Mouse (Mus musculus) G1E (cell line): ENCODE data around the gene Ankfn1. TPM values are rescaled to one million over a fixed set of nuclear protein-coding genes. Genes with fewer than 3 reads are reported as not detected.

Source experiments
- ATAC-seq: 2 replicates; pipeline ENCODE4 v1.8.0; 2016; ENCODE audit warnings: mild to moderate bottlenecking; ENCODE audit not compliant: insufficient number of reproducible peaks, poor library complexity, low FRiP score, severe bottlenecking; ENCODE audit errors: extremely low read depth
- DNase-seq: peaks from one replicate; pipeline ENCODE4 v3.0.0; 2012; ENCODE audit warnings: low spot score
- H3K27me3 ChIP-seq: 2 replicates; pipeline ENCODE4 v1.6.1; 2012; ENCODE audit warnings: mild to moderate bottlenecking, low read length, inconsistent platforms; ENCODE audit not compliant: insufficient read depth
- H3K36me3 ChIP-seq: replicated peaks from 2 replicates; pipeline ENCODE3; 2012; ENCODE audit warnings: mild to moderate bottlenecking, inconsistent platforms
- H3K4me1 ChIP-seq: 2 replicates; pipeline ENCODE4 v1.6.1; 2012; ENCODE audit warnings: low read depth, low read length, inconsistent platforms, mixed read lengths; ENCODE audit not compliant: insufficient read depth
- H3K4me3 ChIP-seq: 2 replicates; pipeline ENCODE4 v1.5.1; 2012; ENCODE audit warnings: low read depth, mild to moderate bottlenecking, inconsistent platforms, low read length, moderate library complexity, mixed read lengths
- H3K9me3 ChIP-seq: replicated peaks from 2 replicates; pipeline ENCODE4 v1.6.1; 2012; ENCODE audit warnings: inconsistent platforms
- CTCF ChIP-seq: IDR thresholded peaks from 2 replicates; pipeline ENCODE4 v1.5.1; 2012; ENCODE audit warnings: low read depth, low read length, inconsistent platforms, mixed read lengths
- GATA1 ChIP-seq: IDR thresholded peaks from 2 replicates; pipeline ENCODE4 v1.6.1; 2012; ENCODE audit warnings: borderline replicate concordance, low read length, inconsistent platforms, mixed read lengths
- GATA2 ChIP-seq: IDR thresholded peaks from 2 replicates; pipeline ENCODE4 v1.6.1; 2012; ENCODE audit warnings: low read depth, low read length, inconsistent platforms, borderline replicate concordance
- POLR2AphosphoS5 ChIP-seq: IDR thresholded peaks from 2 replicates; pipeline ENCODE4 v1.6.1; 2012; ENCODE audit warnings: low read depth, low read length, inconsistent platforms; ENCODE audit not compliant: insufficient replicate concordance
- TAL1 ChIP-seq: conservative IDR thresholded peaks from 2 replicates; pipeline ENCODE4 v1.6.1; 2012; ENCODE audit warnings: low read depth, low read length, inconsistent platforms, mixed read lengths
- polyA plus RNA-seq: library from polyadenylated mRNA; stranded (reverse); fragments of >175 nt; gene quantifications from 2 replicates; pipeline ENCODE4 v1.2.3, GENCODE M21; 2012
- total RNA-seq, 2 experiments: library from RNA; stranded (forward) in 1 of 2; stranded (reverse) in 1 of 2; fragments of 200-1000 nt in 1 of 2; fragments of >200 nt in 1 of 2; fragmentation: Nextera tagmentation in 1 of 2; gene quantifications; 2 replicates each; pipeline ENCODE4 v1.2.3; 2014 to 2017

Ankfn1 gene
- total and polyA plus RNA-seq, 3 experiments = 0.27 TPM; not detected in 2

DNA sequence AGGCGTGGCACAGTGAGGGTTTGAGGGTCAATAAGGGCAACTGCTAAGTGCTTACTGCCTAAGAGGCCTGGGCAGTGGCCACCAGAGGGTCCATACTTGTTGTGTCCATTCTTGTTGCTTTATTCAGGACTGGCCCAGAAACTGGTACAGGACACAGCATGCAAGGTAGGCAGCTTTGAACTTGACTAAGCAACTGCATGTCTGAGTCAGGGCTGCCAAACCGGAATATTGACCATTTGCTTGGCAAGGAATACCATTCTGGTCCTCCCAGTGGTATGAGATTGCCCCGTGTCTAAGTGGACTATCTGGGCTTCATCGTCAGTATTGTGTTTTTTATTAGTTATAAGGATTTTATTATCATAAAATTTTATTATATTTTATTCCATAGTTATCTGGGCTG, 312.1 kb downstream of the Ankfn1 start:
- Histone ChIP-seq H3K27me3 (no peaks in the 10 kb centered on the region), H3K4me1 (no peaks in the 10 kb centered on the region), H3K4me3 (no peak overlapping the region), H3K9me3 (peaks cover 31% of the 10 kb centered on the region), H3K36me3 (no peaks in the 10 kb centered on the region)
- DNase-seq (no peak), ATAC-seq (no peak)
- no peak for TF ChIP-seq POLR2AphosphoS5
- no peak for TF ChIP-seq CTCF
- TF ChIP-seq GATA2 = no peak
- TF ChIP-seq GATA1 = no peak
- TF ChIP-seq TAL1 = no peak

GRCm38 (mm10) chr11:89462216-89462615, 315.2 kb downstream of the Ankfn1 start:
- Histone ChIP-seq H3K4me1 (no peaks in the 10 kb centered on the region), H3K4me3 (no peak overlapping the region), H3K36me3 (no peaks in the 10 kb centered on the region), H3K9me3 (peaks cover 33% of the 10 kb centered on the region), H3K27me3 (no peaks in the 10 kb centered on the region)
- DNase-seq (no peak), ATAC-seq (no peak)
- TF ChIP-seq CTCF = no peak
- no peak for TF ChIP-seq GATA2
- TF ChIP-seq POLR2AphosphoS5 = no peak
- TF ChIP-seq GATA1 = no peak
- no peak for TF ChIP-seq TAL1

- H3K9me3 ChIP-seq = peaks cover 31% of the 10 kb centered on the region
- no peak for TF ChIP-seq TAL1
- no peak for TF ChIP-seq GATA2
- TF ChIP-seq POLR2AphosphoS5 = no peak
- no peak for TF ChIP-seq CTCF
- no peak for TF ChIP-seq GATA1
- DNase-seq = no peak
- no peak overlapping the region for H3K4me3 ChIP-seq
- H3K27me3 ChIP-seq = no peaks in the 10 kb centered on the region
- H3K4me1 ChIP-seq = no peaks in the 10 kb centered on the region
- H3K36me3 ChIP-seq = no peaks in the 10 kb centered on the region
- ATAC-seq = no peak
Observed at GRCm38 (mm10) chr11:89459437-89459836, 318.0 kb downstream of the Ankfn1 start.

DNA sequence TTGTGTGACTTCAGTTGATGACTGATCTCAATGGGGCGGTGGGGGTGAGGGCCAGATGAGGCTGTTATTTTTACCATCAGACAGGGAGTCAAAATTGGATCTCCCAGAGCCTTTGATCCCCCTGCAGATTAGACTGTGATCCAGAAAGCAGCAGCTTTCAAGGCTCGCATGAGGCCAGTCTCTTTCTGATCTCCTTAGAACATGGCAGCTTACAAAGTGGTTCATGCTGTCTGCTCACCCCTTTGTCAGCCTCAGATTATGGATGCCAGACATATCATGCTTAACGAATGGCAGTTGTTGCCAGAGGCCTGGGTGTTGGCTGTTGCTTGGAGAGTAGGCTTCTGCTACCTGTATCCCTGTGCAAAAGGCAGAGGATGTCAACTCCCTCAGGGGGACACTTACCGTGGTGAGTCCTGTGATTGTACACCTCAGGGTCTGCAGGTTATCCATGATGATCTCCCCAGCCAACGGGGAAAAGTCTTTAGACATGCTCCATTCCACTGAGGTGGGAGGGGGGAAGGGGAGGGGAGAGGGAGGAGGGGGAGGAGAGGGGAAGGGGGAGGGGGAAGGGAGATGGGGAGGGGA, 321.7 kb downstream of the Ankfn1 start:
- no peaks in the 10 kb centered on the region for H3K27me3 ChIP-seq
- peaks cover 24% of the 10 kb centered on the region for H3K9me3 ChIP-seq
- H3K4me3 ChIP-seq = no peak overlapping the region
- no peak for ATAC-seq
- no peaks in the 10 kb centered on the region for H3K4me1 ChIP-seq
- TF ChIP-seq TAL1 (no peak), CTCF (no peak), GATA1 (no peak), POLR2AphosphoS5 (no peak), GATA2 (no peak)
- H3K36me3 ChIP-seq = no peaks in the 10 kb centered on the region
- DNase-seq = no peak

DNA sequence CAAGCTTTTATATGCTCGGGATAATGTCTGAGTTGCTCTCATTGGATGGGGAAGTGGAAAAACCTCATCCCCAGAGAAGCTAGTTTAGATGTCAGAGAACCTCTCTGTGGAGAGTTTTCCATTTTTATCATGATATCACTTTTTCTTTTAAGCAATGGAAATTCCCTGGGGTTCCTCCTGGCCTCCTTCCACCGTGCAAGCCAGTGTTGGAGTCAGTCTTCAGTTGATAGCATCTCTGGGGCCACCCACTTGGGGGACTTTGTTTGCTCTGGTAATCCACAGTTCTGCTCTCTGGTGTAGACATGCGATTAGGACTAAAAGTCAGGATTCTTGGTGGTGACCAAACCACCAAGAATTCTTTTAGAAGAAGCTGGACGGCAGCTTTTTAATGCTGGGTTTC, 322.8 kb downstream of the Ankfn1 start:
- H3K4me1 ChIP-seq = no peaks in the 10 kb centered on the region
- peaks cover 24% of the 10 kb centered on the region for H3K9me3 ChIP-seq
- no peaks in the 10 kb centered on the region for H3K27me3 ChIP-seq
- no peak for ATAC-seq
- no peak overlapping the region for H3K4me3 ChIP-seq
- no peak for DNase-seq
- H3K36me3 ChIP-seq = no peaks in the 10 kb centered on the region
- TF ChIP-seq CTCF (no peak), GATA1 (no peak), POLR2AphosphoS5 (no peak), TAL1 (no peak), GATA2 (no peak)

DNA sequence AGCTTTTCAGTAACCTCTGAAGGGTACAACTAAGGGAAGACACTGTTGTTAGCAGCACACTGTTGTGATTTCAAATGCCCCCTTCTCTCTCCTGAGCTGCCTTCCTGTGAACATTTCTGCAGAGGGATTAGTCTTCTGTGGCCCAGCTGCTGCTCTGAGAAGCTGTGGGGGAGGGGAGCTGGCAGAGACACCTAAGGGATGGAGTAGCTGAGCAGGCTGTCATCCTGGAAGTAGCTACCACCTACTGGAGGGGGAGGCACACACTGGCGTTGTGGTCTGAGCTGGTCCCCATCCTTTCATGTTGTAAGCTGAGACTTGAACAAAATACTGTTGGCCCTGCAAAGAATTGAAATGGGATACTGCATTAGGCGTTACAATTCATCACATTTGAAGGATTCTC, 324.6 kb downstream of the Ankfn1 start:
- no peak for ATAC-seq
- no peaks in the 10 kb centered on the region for H3K27me3 ChIP-seq
- H3K4me3 ChIP-seq = no peak overlapping the region
- no peaks in the 10 kb centered on the region for H3K4me1 ChIP-seq
- peaks cover 32% of the 10 kb centered on the region for H3K9me3 ChIP-seq
- TF ChIP-seq POLR2AphosphoS5 = no peak
- TF ChIP-seq CTCF = no peak
- TF ChIP-seq GATA1 = no peak
- no peak for TF ChIP-seq GATA2
- no peak for TF ChIP-seq TAL1
- DNase-seq = no peak
- H3K36me3 ChIP-seq = no peaks in the 10 kb centered on the region

DNA sequence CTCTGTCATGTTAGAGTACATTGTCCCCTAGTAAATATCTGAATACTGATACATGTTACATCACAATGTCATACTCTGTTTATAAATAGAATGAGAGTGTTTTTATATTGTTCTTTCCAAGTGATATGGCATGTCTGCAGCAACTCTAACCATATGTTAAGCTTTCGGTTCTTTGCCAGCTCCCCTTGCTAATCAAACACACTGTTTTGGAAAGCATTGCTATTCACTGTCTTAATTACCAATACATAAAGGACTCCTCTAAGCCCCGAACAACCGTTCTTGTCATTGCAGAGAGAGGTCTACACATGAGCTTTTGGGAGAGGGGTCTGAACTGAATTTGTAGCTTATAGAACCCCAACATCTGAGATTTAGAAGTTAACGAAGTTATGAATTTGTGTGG, 327.0 kb downstream of the Ankfn1 start:
- Histone ChIP-seq H3K9me3 (peaks cover 35% of the 10 kb centered on the region), H3K4me1 (no peaks in the 10 kb centered on the region), H3K4me3 (no peak overlapping the region), H3K27me3 (no peaks in the 10 kb centered on the region), H3K36me3 (no peaks in the 10 kb centered on the region)
- no peak for ATAC-seq
- TF ChIP-seq POLR2AphosphoS5 (no peak), GATA1 (no peak), GATA2 (no peak)
- no peak for DNase-seq
